Mouse (Mus musculus): ENCODE data around the gene Olfr352. TPM values are rescaled to one million over a fixed set of nuclear protein-coding genes. Genes with fewer than 3 reads are reported as not detected.

The Olfr352 gene
- not detected in 2 replicates for polyA plus RNA-seq (2015; fragmentation: Nextera tagmentation; extraction: Ambion mirVana)

DNA sequence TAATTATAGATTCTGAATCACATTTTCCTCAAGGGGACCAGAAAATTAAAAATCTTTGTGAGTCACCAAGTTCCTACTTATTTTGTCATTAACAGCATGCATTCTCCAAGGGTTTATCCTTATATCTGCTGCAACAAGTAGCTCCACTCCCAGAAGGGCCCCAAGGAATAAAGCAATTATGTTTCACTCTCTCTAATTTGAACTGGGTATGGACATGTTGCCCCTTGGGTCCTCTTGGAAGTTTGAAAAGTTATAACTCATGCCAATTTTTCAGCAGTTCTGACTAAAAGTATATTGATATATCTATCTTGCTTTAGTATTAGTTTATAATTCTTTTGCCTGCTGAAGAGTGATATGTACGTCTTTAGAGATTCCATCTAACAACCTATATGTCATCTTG, at the start of gene Olfr352:
TSS of gene Olfr352 (plus strand) at position 301 of the 400 bp plus-strand sequence.
- H3K9me3 ChIP-seq (ENCODE audit: low read length), result no peaks in the 10 kb centered on the region
- ATAC-seq (no peak), DNase-seq (ENCODE audit: low spot score) (no peak)
- no peaks in the 10 kb centered on the region for H3K27me3 ChIP-seq (replicated peaks; ENCODE audit: insufficient read depth, low read length)
- no peak within 1 kb of the TSS for H3K4me3 ChIP-seq (ENCODE audit: low read depth, low read length)
- H3K36me3 ChIP-seq (ENCODE audit: insufficient read depth, low read length), result no peaks in the 10 kb centered on the region
- WGBS, result 74% methylated on average over 1 of the region's 1 CpGs
- H3K27ac ChIP-seq (ENCODE audit: low read length), result no peak within 1 kb of the TSS
- H3K4me2 ChIP-seq (replicated peaks; ENCODE audit: low read depth, low read length), result no peak within 1 kb of the TSS
- no peaks in the 10 kb centered on the region for H3K4me1 ChIP-seq (ENCODE audit: insufficient read depth, low read depth, low read length)
- TF ChIP-seq CTCF (IDR thresholded peaks at IDR 0.05) (no peak), EP300 (IDR thresholded peaks at IDR 0.05) (no peak)
- H3K9ac ChIP-seq (replicated peaks; ENCODE audit: low read depth), result no peak within 1 kb of the TSS

DNA sequence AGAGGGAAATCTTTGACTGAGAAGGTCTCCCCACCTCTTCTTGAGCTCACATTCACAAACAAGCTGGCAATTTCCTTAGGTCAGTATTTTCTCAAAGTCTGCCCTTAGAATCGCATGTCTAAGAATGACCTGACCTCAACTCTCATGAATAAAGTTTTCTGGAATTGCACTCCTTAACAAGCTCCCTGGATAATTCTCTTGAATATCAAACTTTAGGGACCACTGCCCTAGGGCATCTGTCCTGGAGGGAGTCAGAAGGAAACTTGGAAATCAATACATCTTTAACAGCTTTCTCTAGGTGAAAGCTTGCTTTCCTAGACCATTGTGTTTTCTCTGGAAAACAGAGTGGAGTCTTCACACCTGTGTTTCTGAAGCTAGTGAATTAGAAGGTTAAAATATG, 22.2 kb upstream of the Olfr352 start, which contains the start of gene Olfr350:
TSS of gene Olfr350 (plus strand) at position 301 of the 400 bp plus-strand sequence.
- Histone ChIP-seq H3K27me3 (replicated peaks; ENCODE audit: insufficient read depth, low read length) (no peaks in the 10 kb centered on the region), H3K9me3 (ENCODE audit: low read length) (no peaks in the 10 kb centered on the region), H3K27ac (ENCODE audit: low read length) (no peak within 1 kb of the TSS), H3K4me3 (ENCODE audit: low read depth, low read length) (no peak within 1 kb of the TSS), H3K4me2 (replicated peaks; ENCODE audit: low read depth, low read length) (no peak within 1 kb of the TSS), H3K9ac (replicated peaks; ENCODE audit: low read depth) (no peak within 1 kb of the TSS), H3K36me3 (ENCODE audit: insufficient read depth, low read length) (no peaks in the 10 kb centered on the region), H3K4me1 (ENCODE audit: insufficient read depth, low read depth, low read length) (no peaks in the 10 kb centered on the region)
- ATAC-seq, result no peak
- no peak for DNase-seq (ENCODE audit: low spot score)
- WGBS, result 77% methylated on average over 1 of the region's 1 CpGs
- TF ChIP-seq CTCF (IDR thresholded peaks at IDR 0.05) (no peak), EP300 (IDR thresholded peaks at IDR 0.05) (no peak)

DNA sequence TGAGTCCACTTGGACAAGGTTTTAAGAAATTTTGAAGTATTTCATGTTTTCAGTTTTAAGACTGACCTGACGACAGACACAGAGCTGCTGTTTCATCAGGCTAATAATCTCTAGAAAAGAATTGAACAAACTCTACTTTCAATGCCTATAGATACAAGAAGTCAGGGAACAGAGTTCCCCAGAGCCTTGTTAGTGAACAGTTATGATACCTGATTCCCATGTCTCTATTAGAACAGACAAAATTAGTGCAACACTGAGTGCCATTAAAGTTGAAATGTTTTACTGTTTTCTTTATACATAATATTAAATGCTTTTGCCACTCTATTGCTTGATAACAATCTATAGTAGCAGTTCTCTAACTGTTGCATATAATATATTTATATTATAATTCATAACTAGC, 5.7 kb upstream of the Olfr352 start, which contains the start of gene Olfr351:
TSS of gene Olfr351 (minus strand) at position 101 of the 400 bp plus-strand sequence.
- Histone ChIP-seq H3K9me3 (ENCODE audit: low read length) (no peaks in the 10 kb centered on the region), H3K27ac (ENCODE audit: low read length) (no peak within 1 kb of the TSS), H3K4me2 (replicated peaks; ENCODE audit: low read depth, low read length) (no peak within 1 kb of the TSS), H3K36me3 (ENCODE audit: insufficient read depth, low read length) (no peaks in the 10 kb centered on the region), H3K9ac (replicated peaks; ENCODE audit: low read depth) (no peak within 1 kb of the TSS), H3K4me1 (ENCODE audit: insufficient read depth, low read depth, low read length) (no peaks in the 10 kb centered on the region), H3K27me3 (replicated peaks; ENCODE audit: insufficient read depth, low read length) (no peaks in the 10 kb centered on the region), H3K4me3 (ENCODE audit: low read depth, low read length) (no peak within 1 kb of the TSS)
- no peak for TF ChIP-seq EP300 (IDR thresholded peaks at IDR 0.05)
- TF ChIP-seq CTCF (IDR thresholded peaks at IDR 0.05), result no peak
- no peak for ATAC-seq
- no peak for DNase-seq (ENCODE audit: low spot score)
- WGBS, result 64% methylated on average over 1 of the region's 1 CpGs

DNA sequence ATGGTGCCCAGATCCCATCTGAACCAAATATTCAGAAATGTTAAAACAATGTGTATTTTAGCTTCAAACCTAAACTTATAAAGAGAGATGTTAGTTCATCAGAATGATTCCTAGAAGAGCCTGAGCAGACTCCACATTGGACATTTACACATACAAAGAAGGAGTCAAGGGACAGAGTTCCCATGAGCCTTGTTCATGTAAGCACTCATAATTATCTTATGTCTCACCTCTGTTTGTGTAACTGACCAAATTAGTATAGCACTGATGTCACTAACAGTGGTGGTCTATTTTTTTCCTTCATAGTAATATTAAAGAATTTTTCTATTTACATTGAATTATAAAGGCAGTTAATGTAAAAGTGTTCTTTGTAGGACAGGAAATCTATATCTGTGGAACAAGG, 24.6 kb downstream of the Olfr352 start, which contains the start of gene Olfr353:
TSS of gene Olfr353 (minus strand) at position 101 of the 400 bp plus-strand sequence.
- DNase-seq (ENCODE audit: low spot score) (no peak), ATAC-seq (no peak)
- Histone ChIP-seq H3K36me3 (ENCODE audit: insufficient read depth, low read length) (no peaks in the 10 kb centered on the region), H3K27me3 (replicated peaks; ENCODE audit: insufficient read depth, low read length) (no peaks in the 10 kb centered on the region), H3K4me2 (replicated peaks; ENCODE audit: low read depth, low read length) (no peak within 1 kb of the TSS), H3K9me3 (ENCODE audit: low read length) (no peaks in the 10 kb centered on the region), H3K4me1 (ENCODE audit: insufficient read depth, low read depth, low read length) (no peaks in the 10 kb centered on the region), H3K9ac (replicated peaks; ENCODE audit: low read depth) (no peak within 1 kb of the TSS), H3K27ac (ENCODE audit: low read length) (no peak within 1 kb of the TSS), H3K4me3 (ENCODE audit: low read depth, low read length) (no peak within 1 kb of the TSS)
- TF ChIP-seq CTCF (IDR thresholded peaks at IDR 0.05), result no peak
- no peak for TF ChIP-seq EP300 (IDR thresholded peaks at IDR 0.05)

DNA sequence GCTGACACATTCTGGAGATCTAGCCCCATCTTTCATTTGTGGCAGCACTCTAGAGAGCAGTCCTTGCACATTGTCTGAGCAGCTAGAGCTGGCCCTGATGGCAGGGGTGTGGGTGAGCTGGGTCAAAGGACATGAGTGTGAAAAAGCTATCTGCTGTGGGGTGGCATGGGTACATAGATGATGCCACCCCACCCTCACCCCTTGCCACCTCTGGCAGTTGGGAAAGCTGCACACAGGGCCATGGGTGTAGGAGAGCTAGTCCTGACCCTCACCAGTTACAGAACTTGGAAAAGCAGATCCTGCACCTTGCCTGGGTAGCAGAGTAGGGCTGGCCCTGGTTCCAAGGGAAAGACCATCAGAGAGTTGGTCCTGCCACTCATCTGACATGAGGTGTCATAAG, 28.9 kb downstream of the Olfr352 start:
- no peak overlapping the region for H3K4me3 ChIP-seq (ENCODE audit: low read depth, low read length)

DNA sequence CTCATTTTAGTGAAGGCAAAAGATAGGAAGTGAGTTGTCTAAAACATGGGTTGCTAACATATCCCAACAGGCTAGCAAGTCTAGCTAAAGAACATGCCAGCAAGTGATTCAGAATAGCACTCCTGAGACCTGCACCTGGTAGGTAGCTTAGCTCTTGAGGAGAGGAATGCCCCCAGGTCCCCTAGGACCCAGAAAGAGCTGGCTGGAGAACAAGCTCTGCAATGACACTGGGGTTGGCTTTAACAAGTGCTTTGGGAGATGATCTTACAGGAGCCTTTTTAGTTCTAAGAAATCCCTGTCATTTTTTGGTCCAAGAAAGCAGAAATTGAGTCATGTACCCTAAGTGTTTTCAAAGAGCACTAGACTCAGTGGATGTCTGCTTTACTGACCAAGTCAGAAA, 37.1 kb downstream of the Olfr352 start, which contains the start of gene Olfr354:
TSS of gene Olfr354 (plus strand) at position 301 of the 400 bp plus-strand sequence.
- no peak for DNase-seq (ENCODE audit: low spot score)
- no peak within 1 kb of the TSS for H3K27ac ChIP-seq (ENCODE audit: low read length)
- H3K9me3 ChIP-seq (ENCODE audit: low read length), result no peaks in the 10 kb centered on the region
- no peak for ATAC-seq
- H3K9ac ChIP-seq (replicated peaks; ENCODE audit: low read depth), result no peak within 1 kb of the TSS
- no peak within 1 kb of the TSS for H3K4me2 ChIP-seq (replicated peaks; ENCODE audit: low read depth, low read length)
- H3K36me3 ChIP-seq (ENCODE audit: insufficient read depth, low read length), result no peaks in the 10 kb centered on the region
- H3K4me1 ChIP-seq (ENCODE audit: insufficient read depth, low read depth, low read length), result no peaks in the 10 kb centered on the region
- H3K4me3 ChIP-seq (ENCODE audit: low read depth, low read length), result no peak within 1 kb of the TSS
- no peak for TF ChIP-seq EP300 (IDR thresholded peaks at IDR 0.05)
- no peak for TF ChIP-seq CTCF (IDR thresholded peaks at IDR 0.05)
- H3K27me3 ChIP-seq (replicated peaks; ENCODE audit: insufficient read depth, low read length), result no peaks in the 10 kb centered on the region

More for the DNA sequence above, 28.9 kb downstream of the Olfr352 start:
- H3K9me3 ChIP-seq (ENCODE audit: low read length), result no peaks in the 10 kb centered on the region
- no peaks in the 10 kb centered on the region for H3K4me1 ChIP-seq (ENCODE audit: insufficient read depth, low read depth, low read length)
- H3K9ac ChIP-seq (replicated peaks; ENCODE audit: low read depth), result no peak overlapping the region
- no peaks in the 10 kb centered on the region for H3K27me3 ChIP-seq (replicated peaks; ENCODE audit: insufficient read depth, low read length)
- ATAC-seq (no peak), DNase-seq (ENCODE audit: low spot score) (no peak)
- no peaks in the 10 kb centered on the region for H3K36me3 ChIP-seq (ENCODE audit: insufficient read depth, low read length)
- no peak overlapping the region for H3K4me2 ChIP-seq (replicated peaks; ENCODE audit: low read depth, low read length)
- TF ChIP-seq EP300 (IDR thresholded peaks at IDR 0.05) (no peak), CTCF (IDR thresholded peaks at IDR 0.05) (no peak)
- H3K27ac ChIP-seq (ENCODE audit: low read length), result no peak overlapping the region

Other genes starting within 250 kb of the Olfr352 start
- gene Olfr345, start 228.4 kb upstream of the Olfr352 start, polyA plus RNA-seq (2015; fragmentation: Nextera tagmentation; extraction: Ambion mirVana), result not detected in 2 replicates
- not detected in 2 replicates for gene Olfr346, start 182.7 kb upstream of the Olfr352 start, polyA plus RNA-seq (2015; fragmentation: Nextera tagmentation; extraction: Ambion mirVana)
- not detected in 2 replicates for gene Olfr347, start 136.6 kb upstream of the Olfr352 start, polyA plus RNA-seq (2015; fragmentation: Nextera tagmentation; extraction: Ambion mirVana)
- gene Olfr348, start 84.2 kb upstream of the Olfr352 start, polyA plus RNA-seq (2015; fragmentation: Nextera tagmentation; extraction: Ambion mirVana), result not detected in 2 replicates
- gene Olfr50, start 77.9 kb upstream of the Olfr352 start, polyA plus RNA-seq (2015; fragmentation: Nextera tagmentation; extraction: Ambion mirVana), result not detected in 2 replicates
- gene Olfr3, start 51.4 kb upstream of the Olfr352 start, polyA plus RNA-seq (2015; fragmentation: Nextera tagmentation; extraction: Ambion mirVana), result not detected in 2 replicates
- gene Olfr350, start 22.1 kb upstream of the Olfr352 start, polyA plus RNA-seq (2015; fragmentation: Nextera tagmentation; extraction: Ambion mirVana), result not detected in 2 replicates
- gene Olfr351, start 5.8 kb upstream of the Olfr352 start, polyA plus RNA-seq (2015; fragmentation: Nextera tagmentation; extraction: Ambion mirVana), result not detected in 2 replicates
- not detected in 2 replicates for gene Olfr353, start 24.5 kb downstream of the Olfr352 start, polyA plus RNA-seq (2015; fragmentation: Nextera tagmentation; extraction: Ambion mirVana)
- not detected in 2 replicates for gene Olfr354, start 37.2 kb downstream of the Olfr352 start, polyA plus RNA-seq (2015; fragmentation: Nextera tagmentation; extraction: Ambion mirVana)
- gene Olfr355, start 60.4 kb downstream of the Olfr352 start, polyA plus RNA-seq (2015; fragmentation: Nextera tagmentation; extraction: Ambion mirVana), result not detected in 2 replicates
- gene Olfr356, start 68.7 kb downstream of the Olfr352 start, polyA plus RNA-seq (2015; fragmentation: Nextera tagmentation; extraction: Ambion mirVana), result not detected in 2 replicates
- gene Olfr357, start 125.4 kb downstream of the Olfr352 start, polyA plus RNA-seq (2015; fragmentation: Nextera tagmentation; extraction: Ambion mirVana), result not detected in 2 replicates
- gene Olfr358, start 140.9 kb downstream of the Olfr352 start, polyA plus RNA-seq (2015; fragmentation: Nextera tagmentation; extraction: Ambion mirVana), result not detected in 2 replicates
- gene Olfr360, start 197.3 kb downstream of the Olfr352 start, polyA plus RNA-seq (2015; fragmentation: Nextera tagmentation; extraction: Ambion mirVana), result not detected in 2 replicates
- gene Olfr361, start 220.8 kb downstream of the Olfr352 start, polyA plus RNA-seq (2015; fragmentation: Nextera tagmentation; extraction: Ambion mirVana), result not detected in 2 replicates
- not detected in 2 replicates for gene Olfr362, start 249.4 kb downstream of the Olfr352 start, polyA plus RNA-seq (2015; fragmentation: Nextera tagmentation; extraction: Ambion mirVana)

All from lung, postnatal 0 days (tissue).